In the genomic region with DNA sequence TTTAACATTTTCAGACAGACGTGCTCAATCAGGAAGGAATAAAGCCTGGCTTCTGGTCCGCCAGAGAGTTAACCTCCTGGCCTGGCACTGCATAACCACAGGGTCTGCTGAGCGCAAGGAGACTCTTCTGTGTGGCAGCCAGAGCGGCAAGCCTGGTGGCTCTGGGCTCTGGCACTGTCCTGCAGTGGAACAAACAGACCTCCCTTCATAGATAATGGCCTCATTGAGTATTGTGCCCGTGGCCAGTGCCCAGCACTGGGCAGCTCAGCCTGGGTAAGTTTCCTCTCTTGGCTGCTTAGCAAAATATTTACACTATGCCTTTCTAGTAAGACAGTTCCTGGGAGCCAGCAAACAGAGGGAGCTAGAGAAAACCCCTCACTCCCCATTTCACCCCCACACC, we compare ENCODE assay signal across 13 mouse cellular contexts. TPM values are rescaled to one million over a fixed set of nuclear protein-coding genes. Genes with fewer than 3 reads are reported as not detected.
DNase-seq lines count a peak whose midpoint lies in the region; ATAC-seq and TF ChIP-seq lines count a peak whose summit lies in the region.
"Had no signal": no experiment of that assay in that cellular context is flagged by ENCODE, and none has a peak within 500 bp of the region (broad histone marks: within the 10 kb centered on the region; RNA-seq: fewer than 3 reads in every experiment).

No protein-coding gene starts in this region.

- no peaks in the 10 kb centered on the region for H3K36me3 ChIP-seq in forebrain, postnatal 0 days (ENCODE audit: insufficient read depth)
- no peaks in the 10 kb centered on the region for H3K36me3 ChIP-seq in liver, postnatal 0 days (replicated peaks; ENCODE audit: insufficient read depth, low read length)
- no peaks in the 10 kb centered on the region for H3K36me3 ChIP-seq in lung, postnatal 0 days (ENCODE audit: insufficient read depth, low read length)

- H3K27ac ChIP-seq in forebrain, postnatal 0 days (ENCODE audit: low read depth, low read length) = no peak overlapping the region
- no peak overlapping the region for H3K27ac ChIP-seq in liver, postnatal 0 days (ENCODE audit: low read depth)
- H3K27ac ChIP-seq in lung, postnatal 0 days (ENCODE audit: low read length) = no peak overlapping the region

- no peak for TF ChIP-seq CTCF in forebrain, postnatal 0 days (IDR thresholded peaks at IDR 0.05; ENCODE audit: low read depth)
- no peak for TF ChIP-seq CTCF in liver, postnatal 0 days (IDR thresholded peaks at IDR 0.05; ENCODE audit: low read depth)
- TF ChIP-seq CTCF in lung, postnatal 0 days (IDR thresholded peaks at IDR 0.05) = no peak

- no peaks in the 10 kb centered on the region for H3K4me1 ChIP-seq in forebrain, postnatal 0 days (ENCODE audit: insufficient read depth)
- no peaks in the 10 kb centered on the region for H3K4me1 ChIP-seq in liver, postnatal 0 days (ENCODE audit: insufficient read depth)
- H3K4me1 ChIP-seq in lung, postnatal 0 days (ENCODE audit: insufficient read depth, low read depth, low read length) = no peaks in the 10 kb centered on the region; the same call in 1 of the 2 replicates

- TF ChIP-seq EP300 in liver, postnatal 0 days (IDR thresholded peaks at IDR 0.05; ENCODE audit: low read depth) = no peak
- no peak for TF ChIP-seq EP300 in lung, postnatal 0 days (IDR thresholded peaks at IDR 0.05)

- no peaks in the 10 kb centered on the region for H3K27me3 ChIP-seq in forebrain, postnatal 0 days (ENCODE audit: insufficient read depth, low read length)
- no peaks in the 10 kb centered on the region for H3K27me3 ChIP-seq in liver, postnatal 0 days (ENCODE audit: insufficient read depth, low read length)
- no peaks in the 10 kb centered on the region for H3K27me3 ChIP-seq in lung, postnatal 0 days (replicated peaks; ENCODE audit: insufficient read depth, low read length)

- no peak overlapping the region for H3K4me2 ChIP-seq in forebrain, postnatal 0 days (ENCODE audit: low read depth)
- H3K4me2 ChIP-seq in liver, postnatal 0 days (ENCODE audit: low read depth, low read length) = no peak overlapping the region
- no peak overlapping the region for H3K4me2 ChIP-seq in lung, postnatal 0 days (replicated peaks; ENCODE audit: low read depth, low read length)

- 21% methylated on average over 5 of the region's 5 CpGs for WGBS in forebrain, postnatal 0 days
- WGBS in liver, postnatal 0 days (ENCODE audit: insufficient replicate concordance) = 58% methylated on average over 5 of the region's 5 CpGs
- 54% methylated on average over 5 of the region's 5 CpGs for WGBS in lung, postnatal 0 days

- intact Hi-C loops in heart, postnatal 25 days (cut with DNase I) = no loop called here
- intact Hi-C loops in left cerebral cortex, postnatal 10 days (cut with DNase I) = no loop called here

- peak; percentile 19 to 34 for DNase-seq in heart, adult 9 months (ENCODE audit: low spot score in 2 of 2)
- no peak for DNase-seq in heart, postnatal 25 days (ENCODE audit: low spot score)
- DNase-seq in adipocyte (ENCODE audit: low spot score) = peak; percentile 18
- peak; percentile 46 for DNase-seq in forebrain, postnatal 0 days
- DNase-seq in left cerebral cortex, postnatal 10 days (ENCODE audit: extremely low spot score in 1 of 2, low spot score in 2 of 2) = peak; percentile 36 to 49
- no peak for DNase-seq in embryo, embryonic 10.5 days (ENCODE audit: low spot score)
- DNase-seq in liver, postnatal 0 days = no peak
- no peak for DNase-seq in lung, postnatal 0 days (ENCODE audit: low spot score)
- DNase-seq: kidney, postnatal 36 days; lung, postnatal 4 days; thymus, adult 2 months had no signal

- no peak overlapping the region for H3K9ac ChIP-seq in forebrain, postnatal 0 days
- no peak overlapping the region for H3K9ac ChIP-seq in liver, postnatal 0 days (replicated peaks)
- no peak overlapping the region for H3K9ac ChIP-seq in lung, postnatal 0 days (replicated peaks; ENCODE audit: low read depth)

- no peaks in the 10 kb centered on the region for H3K9me3 ChIP-seq in forebrain, postnatal 0 days (ENCODE audit: low read length)
- H3K9me3 ChIP-seq in liver, postnatal 0 days (ENCODE audit: low read length) = no peaks in the 10 kb centered on the region
- no peaks in the 10 kb centered on the region for H3K9me3 ChIP-seq in lung, postnatal 0 days (ENCODE audit: low read length)

- no peak overlapping the region for H3K4me3 ChIP-seq in forebrain, postnatal 0 days (ENCODE audit: low read depth, low read length)
- H3K4me3 ChIP-seq in liver, postnatal 0 days (ENCODE audit: low read depth, low read length) = no peak overlapping the region
- no peak overlapping the region for H3K4me3 ChIP-seq in lung, postnatal 0 days (ENCODE audit: low read depth, low read length)

- ATAC-seq in forebrain, postnatal 0 days = peak; percentile 88
- no peak for ATAC-seq in liver, postnatal 0 days
- no peak for ATAC-seq in lung, postnatal 0 days

RNA-seq across cellular contexts. Expression of gene AL607142.1, which starts 9.3 kb away (rescaled TPM):
- not detected for total RNA-seq in heart, postnatal 25 days (2021)
- total RNA-seq in forebrain, postnatal 0 days (2014; rRNA removed) = not detected in 2 replicates
- polyA plus RNA-seq in forebrain, postnatal 0 days (2015; fragmentation: Nextera tagmentation; extraction: Ambion mirVana) = not detected in 2 replicates
- total RNA-seq in left cerebral cortex, postnatal 10 days (2021) = not detected
- not detected in 2 replicates for polyA plus RNA-seq in liver, postnatal 0 days (2015; fragmentation: Nextera tagmentation; extraction: Ambion mirVana)
- polyA plus RNA-seq in lung, postnatal 0 days (2015; fragmentation: Nextera tagmentation; extraction: Ambion mirVana) = not detected in 2 replicates
- total RNA-seq: gastrocnemius, postnatal 4 days had no signal
- polyA plus RNA-seq: embryonic facial prominence, embryonic 11.5 days; thymus, adult 2 months had no signal

Comparison
In these comparisons a context has a peak if more than half of its experiments do, and no peak if none do; other contexts are left out.
1. DNase-seq: peak in heart, adult 9 months (2 of 2), adipocyte (single experiment), forebrain, postnatal 0 days (single experiment) and left cerebral cortex, postnatal 10 days (2 of 2); none in heart, postnatal 25 days (single experiment), embryo, embryonic 10.5 days (single experiment), liver, postnatal 0 days (single experiment) and lung, postnatal 0 days (single experiment).